Mouse (Mus musculus) brain, embryonic 18.5 days (tissue): ENCODE results near the gene Tmem132c.

Source experiments
- DNase-seq: peaks from one replicate; pipeline ENCODE4 v3.0.0-alpha.2; 2012; ENCODE audit warnings: low read depth, low spot score

Gene Tmem132c

DNA sequence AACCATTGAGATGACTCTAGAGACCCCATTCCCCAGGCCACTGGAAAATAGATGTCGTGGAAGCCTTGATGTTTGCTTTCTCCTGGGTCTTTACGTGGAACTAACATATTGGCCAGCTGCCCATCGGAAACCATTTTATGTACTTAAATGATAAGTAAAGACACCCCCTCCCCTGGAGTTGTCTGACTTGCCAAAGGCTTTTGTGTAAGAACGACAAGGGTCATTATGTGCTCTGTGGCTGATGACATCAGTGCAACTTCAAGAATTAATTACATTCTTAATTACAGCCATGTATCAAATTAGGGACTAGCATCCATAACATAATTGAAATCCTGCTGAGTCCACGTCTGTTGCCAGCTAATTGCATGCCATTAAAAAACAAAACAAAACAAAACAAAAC lies 45.3 kb downstream of the Tmem132c start:
- no peak for DNase-seq

GRCm38 (mm10) chr5:127289659-127290058 lies 48.1 kb downstream of the Tmem132c start:
- no peak for DNase-seq

DNA sequence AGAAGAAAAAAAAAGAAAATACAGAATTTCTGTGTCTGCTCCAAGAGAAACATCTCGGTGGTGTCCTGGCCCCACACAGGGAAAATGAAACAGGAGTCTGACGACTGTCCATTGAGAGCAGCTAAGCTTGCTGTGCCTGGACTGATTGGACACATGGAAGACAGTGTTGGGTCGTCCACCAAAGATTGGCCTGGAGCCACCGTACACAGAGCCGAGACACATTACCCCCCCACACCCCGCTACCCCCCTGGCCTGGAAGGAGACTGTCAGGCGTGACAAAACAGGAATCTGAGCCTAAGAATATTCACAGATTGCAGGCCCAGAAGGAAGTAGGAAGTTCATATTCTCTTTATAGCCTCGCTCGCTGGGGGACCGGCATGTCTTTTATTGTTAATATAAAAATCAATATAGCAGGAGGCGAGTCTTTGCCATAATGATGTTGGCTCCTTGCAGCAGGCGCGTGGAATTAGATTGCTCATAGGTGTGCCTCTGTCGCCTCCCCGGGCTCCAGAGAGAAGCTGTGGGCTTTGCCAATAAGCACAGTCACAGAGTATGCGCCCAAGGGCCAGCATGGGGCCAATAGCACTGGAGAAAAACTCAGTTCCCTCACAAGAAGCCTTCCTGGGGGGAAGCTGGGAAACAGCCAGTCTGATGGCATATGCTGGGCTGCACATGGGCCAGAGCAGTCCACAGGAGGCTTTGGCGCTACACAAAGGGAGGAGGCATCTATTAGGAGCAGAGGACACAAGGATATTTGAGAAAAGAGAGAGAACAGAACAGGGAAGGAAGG lies 49.0 kb downstream of the Tmem132c start:
- no peak for DNase-seq

GRCm38 (mm10) chr5:127291581-127291980 lies 50.0 kb downstream of the Tmem132c start:
- DNase-seq, result no peak

DNA sequence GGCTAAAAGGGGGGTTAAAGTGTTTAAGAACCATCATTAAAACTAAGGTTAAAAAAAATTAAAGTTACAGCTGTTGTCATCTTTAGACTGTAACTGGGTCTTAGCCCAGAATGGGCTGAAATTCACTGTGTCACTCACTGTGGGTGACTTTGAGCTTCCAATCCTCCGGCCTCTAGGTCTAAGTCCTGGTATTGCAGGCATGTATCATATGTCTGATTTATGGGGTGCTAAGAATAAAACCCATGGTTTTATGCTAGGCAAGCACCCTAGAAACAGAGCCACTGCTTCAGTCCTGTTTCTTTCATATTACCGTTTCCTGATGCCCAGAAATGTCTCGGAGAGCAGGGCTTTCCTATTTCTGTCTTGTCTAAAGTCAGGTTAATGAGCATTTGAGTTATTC lies 52.1 kb downstream of the Tmem132c start:
- DNase-seq, result no peak

DNA sequence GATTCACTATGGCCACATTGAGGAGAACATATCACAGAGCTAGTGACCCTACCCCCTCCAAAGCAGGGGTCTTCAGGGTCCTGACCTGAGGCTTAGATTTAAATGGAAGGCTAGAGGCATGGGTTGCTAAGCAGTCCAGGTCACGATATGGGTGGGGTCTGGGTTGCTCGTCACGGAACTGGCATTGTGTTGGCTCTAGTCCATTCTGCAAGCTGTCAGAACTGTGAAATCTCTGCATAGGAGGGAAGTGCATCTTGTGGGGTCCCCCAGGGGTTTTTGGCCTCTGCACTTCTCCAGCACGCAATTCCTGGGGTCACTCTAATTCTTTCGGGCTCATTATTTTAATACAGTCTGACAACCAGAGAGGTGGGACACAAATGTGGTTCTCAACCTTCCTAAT lies 55.9 kb downstream of the Tmem132c start:
- no peak for DNase-seq

- DNase-seq, result no peak
Observed at GRCm38 (mm10) chr5:127298060-127298459, 56.5 kb downstream of the Tmem132c start.

- no peak for DNase-seq
Observed at GRCm38 (mm10) chr5:127299010-127299409, 57.4 kb downstream of the Tmem132c start.

- no peak for DNase-seq
Observed at GRCm38 (mm10) chr5:127300597-127301254, 59.1 kb downstream of the Tmem132c start.

- DNase-seq, result no peak
Observed at GRCm38 (mm10) chr5:127305312-127305711, 63.7 kb downstream of the Tmem132c start.

DNA sequence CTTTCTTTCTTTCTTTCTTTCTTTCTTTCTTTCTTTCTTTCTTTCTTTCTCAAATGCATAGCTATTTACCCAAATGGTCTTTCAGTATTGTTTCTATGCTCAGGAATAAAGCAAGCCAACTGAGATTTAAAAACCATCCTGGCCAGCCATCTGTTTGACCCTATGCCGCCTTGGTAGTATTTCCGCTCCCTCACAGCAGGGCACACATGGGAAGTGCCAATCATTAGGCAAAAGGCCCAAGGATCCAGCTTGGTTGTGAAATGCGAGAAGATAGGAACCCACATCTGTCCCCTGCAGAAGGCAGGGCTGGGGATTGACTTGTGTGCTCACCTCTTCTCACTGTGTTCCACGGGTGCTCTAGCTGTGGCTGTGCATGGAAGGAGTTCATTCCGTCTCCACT lies 64.1 kb downstream of the Tmem132c start:
- DNase-seq, result no peak

DNA sequence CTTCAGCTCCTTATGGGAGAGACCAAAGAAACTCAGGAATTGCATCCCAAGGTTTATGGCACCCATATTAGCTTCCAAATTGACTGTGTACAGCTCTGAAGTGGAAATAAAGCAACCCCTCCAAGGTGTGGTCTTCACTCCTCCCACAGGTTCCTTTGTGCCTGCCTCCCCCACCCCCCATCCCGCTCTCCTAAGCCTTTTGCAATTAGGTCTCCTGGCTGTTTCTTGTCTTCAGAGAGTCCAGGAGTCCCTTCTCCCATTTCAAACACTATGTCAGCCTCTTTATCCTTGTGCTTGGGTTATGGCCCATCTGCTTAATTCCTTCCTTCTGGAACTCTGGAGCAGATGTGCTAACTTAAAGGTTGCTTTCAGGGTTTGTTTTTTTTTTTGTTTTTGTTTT lies 65.1 kb downstream of the Tmem132c start:
- no peak for DNase-seq

GRCm38 (mm10) chr5:127310318-127311004 lies 68.9 kb downstream of the Tmem132c start:
- no peak for DNase-seq

DNA sequence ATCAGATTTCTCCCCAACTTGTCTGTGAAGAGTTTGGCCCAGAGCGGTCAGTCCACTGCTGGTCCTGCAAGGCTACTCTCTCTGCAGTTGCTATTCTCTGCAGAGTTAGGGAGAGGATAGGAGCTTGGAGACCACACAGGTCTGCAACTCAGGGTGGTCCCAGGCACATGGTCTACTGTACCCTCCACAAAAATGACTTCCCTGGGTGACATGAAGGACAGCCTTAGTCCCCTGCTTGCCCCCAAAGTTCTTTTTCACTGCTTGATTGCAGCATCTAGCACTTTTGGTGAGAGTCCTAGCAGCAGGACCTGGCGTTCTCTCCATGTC lies 69.4 kb downstream of the Tmem132c start:
- no peak for DNase-seq

- DNase-seq, result no peak
Observed at GRCm38 (mm10) chr5:127313634-127314033, 72.0 kb downstream of the Tmem132c start.

GRCm38 (mm10) chr5:127319096-127319779 lies 77.6 kb downstream of the Tmem132c start:
- no peak for DNase-seq

DNA sequence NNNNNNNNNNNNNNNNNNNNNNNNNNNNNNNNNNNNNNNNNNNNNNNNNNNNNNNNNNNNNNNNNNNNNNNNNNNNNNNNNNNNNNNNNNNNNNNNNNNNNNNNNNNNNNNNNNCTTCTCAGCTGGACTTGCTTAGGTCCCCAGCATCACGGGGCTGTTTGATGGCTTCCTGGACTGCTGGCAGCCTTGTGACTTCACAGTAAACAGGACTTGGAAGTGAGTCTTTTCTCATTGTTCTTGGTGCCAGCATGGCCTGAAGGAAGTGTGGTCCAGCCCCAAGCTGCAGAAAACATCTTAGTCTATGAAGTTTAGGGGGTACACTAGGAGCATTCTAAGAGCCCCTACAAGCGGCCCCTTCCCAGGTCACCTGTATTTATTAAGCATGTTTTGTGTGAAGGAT lies 83.0 kb downstream of the Tmem132c start:
- DNase-seq, result no peak

DNA sequence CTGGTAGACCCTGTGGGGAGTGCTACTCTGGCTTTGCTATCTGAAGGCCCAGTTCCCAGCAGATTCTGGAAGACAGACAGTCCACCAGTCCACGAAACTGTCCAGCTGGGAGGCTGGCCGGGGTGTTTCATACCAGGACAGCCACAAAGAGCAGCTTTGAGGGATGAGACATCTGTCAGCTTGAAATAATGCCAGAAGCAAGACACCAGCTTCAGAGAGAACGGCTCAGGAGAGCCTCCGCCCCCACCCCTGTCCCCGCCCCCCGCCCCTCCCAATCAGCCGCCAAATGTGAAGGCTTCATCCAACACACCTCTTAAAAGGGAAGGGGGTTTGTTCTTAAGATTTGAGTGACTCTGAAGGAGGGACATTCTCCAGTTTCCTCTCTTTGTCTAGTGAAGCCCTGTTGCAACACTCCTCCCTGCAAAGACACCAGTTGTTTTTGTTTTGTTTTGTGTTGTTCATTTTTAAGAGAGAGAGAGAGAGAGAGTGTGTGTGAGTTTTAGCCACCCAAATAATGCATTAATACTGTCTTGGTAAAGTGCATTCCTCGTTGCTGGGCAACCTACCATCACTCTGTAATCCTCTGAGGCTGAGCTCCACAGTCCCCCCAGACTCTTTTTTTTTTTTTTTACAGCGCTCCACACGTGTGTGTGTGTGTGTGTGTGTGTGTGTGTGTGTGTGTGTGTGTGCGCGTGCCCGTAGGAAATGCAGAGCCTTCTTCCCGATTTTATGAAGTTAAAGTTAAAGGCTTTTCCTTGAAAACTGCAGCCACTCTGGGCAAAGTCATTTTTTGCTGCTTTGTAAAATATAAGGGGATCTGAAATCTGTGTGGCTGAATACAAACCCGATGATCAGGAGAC lies 94.7 kb downstream of the Tmem132c start:
- DNase-seq, result no peak

DNA sequence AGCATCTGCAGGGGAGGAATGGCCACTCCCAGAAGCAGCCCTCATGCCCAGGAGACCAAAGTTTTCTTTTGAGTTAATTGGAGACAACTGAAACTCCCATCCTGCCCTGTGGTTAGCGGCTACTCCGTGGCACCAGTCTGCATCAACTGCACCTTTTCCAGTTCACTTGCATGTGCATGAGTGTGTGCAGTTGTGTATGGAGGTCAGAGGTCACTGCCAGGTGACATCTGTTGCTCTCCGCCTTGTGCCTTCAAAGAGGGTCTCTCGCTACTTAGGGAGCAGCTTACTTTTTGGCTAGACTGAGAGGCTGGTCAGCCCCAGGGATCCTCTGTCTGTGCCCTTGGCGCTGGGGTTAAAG lies 95.3 kb downstream of the Tmem132c start:
- DNase-seq, result no peak

DNA sequence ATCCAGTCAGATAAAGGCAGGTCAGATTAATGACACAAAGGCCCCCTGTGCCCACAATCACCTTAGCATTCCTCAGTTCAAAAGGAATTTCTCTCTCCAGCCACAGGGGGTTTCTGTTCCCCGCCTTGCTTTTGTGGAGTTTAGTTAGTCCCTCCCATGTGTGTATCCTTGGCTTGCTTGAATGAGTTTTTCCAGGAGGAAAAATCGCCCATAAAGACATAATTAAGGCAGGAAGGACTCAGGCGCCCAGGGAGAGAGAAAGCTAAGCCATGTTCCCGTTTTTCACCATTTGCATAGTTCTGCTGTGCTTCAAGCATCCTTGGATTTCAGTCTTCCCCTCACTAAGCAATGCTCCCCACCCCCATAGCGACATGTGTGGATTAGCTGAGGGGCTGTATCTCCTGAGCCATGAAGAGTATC lies 97.4 kb downstream of the Tmem132c start:
- DNase-seq, result no peak

- no peak for DNase-seq
Observed at GRCm38 (mm10) chr5:127341158-127341557, 99.5 kb downstream of the Tmem132c start.
